Mouse (Mus musculus): ENCODE data around the gene Ypel5.

The Ypel5 gene

DNA sequence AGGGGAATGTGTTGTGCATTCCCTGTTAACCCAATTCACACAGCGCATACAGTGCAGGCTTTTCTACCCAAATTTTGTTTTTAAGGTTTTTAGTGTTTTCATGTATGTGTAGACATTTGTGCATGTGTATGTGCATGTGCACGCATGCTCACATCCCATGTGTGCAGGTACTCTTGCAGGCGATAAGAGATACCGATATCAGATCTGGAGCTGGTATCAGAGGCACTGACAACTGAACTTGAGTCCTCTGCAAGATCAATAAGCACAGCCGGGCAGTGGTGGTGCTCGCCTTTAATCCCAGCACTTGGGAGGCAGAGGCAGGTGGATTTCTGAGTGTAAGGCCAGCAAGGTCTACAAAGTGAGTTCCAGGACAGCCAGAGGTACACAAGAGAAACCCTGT is 8.1 kb downstream of the Ypel5 start:
- DNase-seq (ENCODE audit: inconsistent ontology term), result no peak

DNA sequence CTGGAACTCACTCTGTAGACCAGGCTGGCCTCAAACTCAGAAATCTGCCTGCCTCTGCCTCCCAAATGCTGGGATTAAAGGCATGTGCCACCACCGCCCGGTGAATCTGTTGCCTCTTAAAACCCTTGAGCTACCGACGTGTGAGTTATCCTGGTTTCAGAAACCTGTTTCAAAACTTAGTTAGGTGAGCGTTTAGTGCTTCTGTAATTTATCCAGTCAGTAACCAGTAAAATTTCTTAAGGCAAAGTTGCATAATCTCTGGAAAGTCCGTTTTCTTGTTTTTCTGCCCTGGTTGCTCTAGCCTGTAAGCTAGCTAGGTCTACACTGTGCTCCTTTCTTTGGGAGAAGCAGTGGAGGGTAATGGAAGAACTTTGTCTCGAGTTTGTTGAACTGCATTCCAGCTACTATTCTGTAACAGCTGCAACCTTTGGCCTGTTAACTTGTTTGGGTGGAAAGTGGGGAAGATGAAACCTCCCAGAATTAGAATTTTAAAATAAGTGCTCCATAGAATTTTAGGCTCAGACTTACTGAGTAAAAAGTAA is 8.8 kb downstream of the Ypel5 start:
- no peak for DNase-seq (ENCODE audit: inconsistent ontology term)

DNA sequence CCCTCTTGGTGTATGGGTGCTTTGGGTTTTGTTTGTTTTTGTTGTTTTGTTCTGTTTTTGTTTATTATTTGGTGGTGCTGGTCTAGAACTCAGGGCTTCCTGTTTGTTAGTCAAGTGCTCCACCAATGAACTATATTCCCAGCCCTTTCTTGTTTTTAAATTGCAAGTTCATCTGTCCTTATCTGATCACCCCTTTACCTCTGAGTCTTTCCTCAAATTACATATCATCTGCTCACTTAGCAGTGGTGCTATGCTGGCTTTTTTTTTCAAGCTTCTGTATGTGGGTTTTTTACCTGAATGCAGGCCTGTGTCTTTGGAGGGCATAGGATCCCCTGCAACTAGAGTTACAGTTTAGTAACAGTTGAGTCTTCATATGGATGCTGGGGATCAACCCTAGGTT is 9.3 kb downstream of the Ypel5 start:
- no peak for DNase-seq (ENCODE audit: inconsistent ontology term)

DNA sequence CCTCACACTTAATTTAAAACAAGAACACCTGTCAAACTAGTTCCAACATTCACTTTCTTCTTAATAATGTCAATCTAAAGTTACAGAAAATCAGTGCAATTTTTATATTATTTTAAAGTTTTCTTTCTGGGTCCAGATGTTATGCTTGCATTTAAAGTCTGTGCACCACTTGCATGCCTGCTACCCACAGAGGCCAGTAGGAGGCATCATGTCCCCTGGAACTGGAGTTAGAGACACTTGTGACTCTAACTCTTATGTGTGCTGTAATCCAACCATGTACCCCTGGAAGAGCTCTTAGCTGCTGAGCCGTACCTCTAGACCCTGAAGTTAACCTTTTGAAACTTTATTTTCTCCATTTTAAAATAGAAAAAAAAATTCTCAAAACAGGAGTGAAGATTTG is 19.0 kb downstream of the Ypel5 start:
- no peak for DNase-seq (ENCODE audit: inconsistent ontology term)

DNA sequence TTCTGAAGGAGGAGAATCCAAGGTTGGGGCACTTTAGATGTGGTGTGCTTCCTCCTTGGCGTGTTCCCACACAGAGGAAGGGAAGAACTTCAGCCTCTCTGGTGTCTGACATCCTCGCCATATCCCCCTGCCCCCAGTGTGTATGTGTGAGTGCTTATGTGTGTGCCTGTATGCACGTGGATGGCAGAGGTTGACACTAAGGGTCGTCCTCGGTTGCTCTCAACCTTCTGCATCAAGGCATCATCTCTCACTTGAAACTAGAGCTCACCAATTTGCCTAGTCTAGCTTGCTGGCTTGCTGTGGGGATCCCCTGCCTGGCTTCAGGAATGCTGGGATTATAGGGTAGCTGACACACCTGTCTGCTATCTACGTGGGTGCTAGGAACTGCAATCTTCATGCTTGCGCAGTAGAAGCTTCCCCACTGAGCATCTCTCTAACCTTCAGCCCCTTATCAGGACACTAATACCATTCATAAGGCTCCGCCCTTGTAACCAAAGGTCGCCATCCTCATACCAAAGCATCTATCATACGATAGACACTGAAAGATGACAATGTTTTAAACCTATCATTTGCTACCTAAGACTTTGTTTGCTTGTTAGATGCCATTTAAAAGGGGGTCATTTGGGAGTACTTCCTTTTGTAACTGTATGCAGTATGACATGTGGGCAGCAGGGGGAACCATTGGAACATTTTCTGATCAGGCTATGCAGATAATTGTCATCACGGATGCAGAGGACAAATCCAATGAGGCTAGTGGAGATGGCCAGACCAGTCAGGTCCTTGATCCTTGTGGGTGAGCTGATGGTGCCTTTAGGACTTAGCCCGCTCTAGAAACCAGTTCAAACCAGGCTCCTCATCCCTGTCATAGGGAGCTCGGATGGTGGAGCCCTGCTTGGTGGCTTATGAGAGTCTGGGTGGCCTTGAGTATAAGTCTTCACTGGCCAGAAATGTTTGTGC is 21.7 kb downstream of the Ypel5 start:
- DNase-seq (ENCODE audit: inconsistent ontology term), result peak; percentile 51

DNA sequence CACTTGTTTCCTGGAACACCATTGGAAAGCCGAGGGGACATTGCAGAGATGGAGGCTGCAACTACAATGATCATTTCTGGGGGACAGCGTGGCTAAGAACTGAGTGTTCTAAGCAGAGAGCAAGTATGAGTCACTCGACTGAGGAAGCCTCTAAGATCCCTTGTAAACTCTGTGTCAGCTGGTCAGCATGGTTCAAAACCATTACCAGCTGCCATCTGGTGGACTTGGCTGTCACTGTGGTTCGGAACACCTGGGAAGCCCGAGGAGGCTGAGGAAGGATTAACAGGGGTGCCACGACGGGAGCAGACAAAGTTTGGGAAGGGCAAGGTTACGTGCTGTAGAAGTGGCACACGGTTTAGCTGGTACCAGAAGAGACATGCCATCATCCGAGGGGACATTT is 27.0 kb downstream of the Ypel5 start:
- DNase-seq (ENCODE audit: inconsistent ontology term), result no peak

DNA sequence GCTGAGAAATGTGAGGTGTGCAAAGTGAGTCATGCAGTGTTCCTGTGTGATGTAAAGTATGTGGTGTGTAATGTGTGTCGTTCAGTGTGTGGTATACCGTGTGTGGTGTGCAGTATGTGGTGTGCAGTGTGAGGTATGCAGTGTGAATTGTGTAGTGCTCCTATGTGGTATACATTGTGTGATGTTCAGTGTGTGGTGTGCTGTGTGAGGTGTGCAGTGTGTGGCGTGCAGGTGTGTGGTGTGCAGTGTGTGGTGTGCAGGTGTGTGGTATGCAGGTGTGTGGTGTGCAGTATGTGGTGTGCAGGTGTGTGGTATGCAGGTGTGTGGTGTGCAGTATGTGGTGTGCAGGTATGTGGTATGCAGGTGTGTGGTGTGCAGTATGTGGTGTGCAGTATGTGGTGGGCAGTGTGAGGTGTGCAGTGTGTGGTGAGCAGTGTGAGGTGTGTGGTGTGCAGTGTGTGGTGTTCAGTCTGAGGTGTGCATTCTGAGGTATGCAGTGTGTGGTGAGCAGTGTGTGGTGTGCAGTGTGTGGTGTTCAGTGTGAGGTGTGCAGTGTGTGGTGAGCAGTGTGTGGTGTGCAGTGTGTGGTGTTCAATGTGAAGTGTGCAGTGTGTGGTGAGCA is 30.5 kb downstream of the Ypel5 start:
- no peak for DNase-seq (ENCODE audit: inconsistent ontology term)

DNA sequence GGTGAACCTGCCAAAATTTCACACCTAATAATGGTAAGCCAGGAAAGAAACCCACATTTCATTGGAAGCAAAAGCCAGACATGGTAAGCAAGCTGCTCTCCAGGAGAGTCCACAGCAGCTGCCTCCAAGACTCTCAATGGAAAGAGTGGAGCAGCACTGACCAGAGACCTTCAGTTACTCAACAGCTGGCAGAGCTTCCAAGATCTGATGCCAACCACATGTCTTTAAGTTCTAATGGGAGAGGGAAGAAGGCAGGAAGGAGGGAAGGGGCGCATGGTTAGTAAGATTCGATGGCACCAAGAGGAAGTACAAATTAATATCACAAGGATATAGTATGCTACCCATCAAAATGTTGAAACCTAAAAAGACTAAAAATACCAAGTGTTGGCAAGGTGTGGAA is 31.9 kb downstream of the Ypel5 start:
- DNase-seq (ENCODE audit: inconsistent ontology term), result no peak

DNA sequence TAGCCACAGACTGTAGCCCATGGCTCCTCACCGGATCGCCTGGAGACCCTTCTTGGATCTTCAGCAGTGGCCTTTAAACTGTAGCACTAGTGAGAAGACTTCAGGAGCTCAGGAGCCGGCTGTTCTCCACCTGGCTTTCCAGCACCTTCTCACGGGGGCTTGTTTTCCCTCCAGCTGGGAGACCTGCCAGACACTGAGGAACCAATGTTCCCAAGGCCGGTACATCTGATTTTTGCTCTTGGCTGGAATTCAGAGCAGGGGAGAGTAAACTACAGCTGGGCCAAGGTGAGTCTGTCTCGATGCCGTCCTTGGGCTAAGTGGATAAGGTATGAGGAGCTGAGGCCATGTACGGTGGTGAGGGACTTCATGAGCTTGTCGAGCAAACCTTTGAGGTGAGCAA is 42.7 kb downstream of the Ypel5 start:
- no peak for DNase-seq (ENCODE audit: inconsistent ontology term)

DNA sequence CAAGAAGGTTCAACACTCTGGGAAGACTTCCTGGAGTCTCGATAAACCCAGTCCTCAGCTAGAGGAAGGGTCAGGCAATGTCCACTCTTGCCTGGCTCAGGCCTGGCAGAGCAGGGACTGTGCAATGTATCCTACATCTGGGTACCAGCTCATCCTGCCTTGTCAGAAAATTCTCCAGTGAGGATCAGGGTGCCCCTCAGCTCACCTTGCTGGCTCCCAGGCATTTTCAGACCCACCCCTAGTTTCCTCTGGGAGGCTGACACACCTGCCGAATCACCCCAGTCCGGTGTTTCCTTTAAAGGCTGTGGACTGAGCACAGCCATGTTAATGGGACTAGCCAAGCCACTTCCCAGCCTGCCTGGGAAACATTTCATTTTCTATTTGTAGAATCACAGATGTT is 43.9 kb downstream of the Ypel5 start:
- no peak for DNase-seq (ENCODE audit: inconsistent ontology term)

DNA sequence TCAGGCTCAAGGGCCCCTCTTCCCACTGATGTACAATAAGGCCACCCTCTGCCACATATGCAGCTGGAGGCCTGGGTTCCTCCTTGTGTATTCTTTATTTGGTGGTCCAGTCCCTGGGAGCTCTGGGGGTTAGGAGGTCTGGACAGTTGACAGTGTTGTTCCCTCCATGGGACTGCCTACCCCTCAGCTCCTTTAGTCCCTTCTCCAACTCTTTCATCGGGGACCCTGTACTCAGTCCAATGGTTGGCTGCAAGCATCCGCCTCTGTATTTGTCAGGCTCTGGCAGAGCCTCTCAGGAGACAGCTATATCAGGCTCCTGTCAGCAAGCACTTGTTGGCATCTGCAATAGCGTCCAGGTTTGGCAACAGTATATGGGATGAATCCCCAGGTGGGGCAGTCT is 44.8 kb downstream of the Ypel5 start:
- DNase-seq (ENCODE audit: inconsistent ontology term), result no peak

DNA sequence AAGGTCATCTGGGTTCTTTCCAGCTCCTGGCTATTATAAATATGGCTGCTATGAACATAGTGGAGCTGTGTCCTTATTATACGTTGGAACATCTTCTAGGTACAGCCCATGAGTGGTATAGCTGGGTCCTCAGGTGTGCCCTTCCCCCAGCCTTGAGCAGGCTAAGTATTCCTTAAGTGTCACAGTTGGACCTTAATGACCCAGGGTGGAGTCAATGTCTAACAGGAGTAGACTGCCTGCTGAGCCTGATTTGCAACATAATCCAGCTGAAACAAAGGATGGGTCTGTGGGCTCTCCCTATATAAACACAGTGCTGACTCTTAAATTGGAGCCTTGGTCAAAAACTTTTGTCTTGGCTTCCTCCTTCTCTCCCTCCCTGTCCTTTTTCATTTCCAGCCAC is 45.6 kb downstream of the Ypel5 start:
- no peak for DNase-seq (ENCODE audit: inconsistent ontology term)

DNA sequence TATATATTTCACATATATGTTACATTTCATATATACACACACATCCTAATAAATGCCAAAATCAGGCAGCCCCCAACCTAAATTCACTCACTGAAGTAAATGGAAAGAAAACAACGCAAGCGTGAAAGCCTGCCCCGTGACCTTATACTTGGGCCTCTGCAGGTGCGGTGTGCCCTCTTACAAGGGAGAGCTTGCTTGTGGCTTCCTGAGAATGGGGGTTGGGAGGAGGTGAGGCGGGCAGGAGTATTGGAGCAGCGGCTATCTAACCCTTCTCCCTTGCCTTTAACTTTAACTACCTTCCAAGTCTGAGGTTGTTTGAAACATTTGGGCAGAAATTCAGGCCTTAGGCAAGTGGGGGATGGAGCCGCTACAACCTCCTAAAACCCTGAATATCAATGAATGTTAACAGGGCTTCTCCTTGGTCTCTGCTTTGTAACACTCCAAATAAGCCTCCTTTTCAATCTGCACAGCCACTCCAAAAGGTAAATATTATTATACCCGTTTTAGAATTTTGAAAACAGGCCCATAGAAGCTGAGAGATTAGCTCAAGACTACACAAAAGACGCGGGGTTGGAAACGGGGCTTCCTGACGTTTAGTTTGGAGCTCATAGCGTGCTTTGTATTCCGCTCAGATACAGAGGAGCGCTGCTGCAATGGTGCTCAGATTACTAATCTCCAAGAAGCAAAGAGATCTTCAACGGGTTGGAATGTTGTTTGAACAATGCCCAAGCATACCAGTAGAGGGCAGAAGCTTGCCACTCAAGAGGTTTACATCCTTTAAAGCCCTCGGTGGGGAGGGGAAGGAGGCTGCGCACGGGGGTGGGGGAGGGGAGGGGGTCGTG is 53.5 kb downstream of the Ypel5 start:
- DNase-seq (ENCODE audit: inconsistent ontology term), result peak; percentile 59

DNA sequence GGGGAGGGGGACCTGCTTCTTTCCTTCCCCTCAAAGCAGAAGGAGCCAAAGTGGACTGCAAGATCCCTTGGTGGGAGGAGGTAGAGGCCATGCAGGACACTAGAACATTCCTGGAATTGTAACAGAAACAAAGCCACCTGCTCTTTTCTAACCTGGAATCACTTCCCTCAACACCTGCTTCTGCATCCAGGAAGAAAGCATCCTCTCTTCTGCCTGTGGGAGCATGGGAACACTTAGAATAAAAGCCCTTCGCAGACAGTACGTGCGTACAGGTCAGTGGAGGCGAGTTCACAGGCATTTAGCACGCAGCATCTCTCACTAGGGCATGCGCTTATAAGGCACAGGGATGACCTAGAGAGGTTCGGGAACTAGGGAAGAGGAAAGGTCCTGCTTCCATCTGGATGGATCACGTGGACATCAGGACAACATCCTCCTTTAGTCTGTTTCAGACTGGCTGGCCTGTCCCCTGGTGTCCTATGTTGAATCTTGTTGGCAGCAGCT is 54.2 kb downstream of the Ypel5 start:
- DNase-seq (ENCODE audit: inconsistent ontology term), result no peak

DNA sequence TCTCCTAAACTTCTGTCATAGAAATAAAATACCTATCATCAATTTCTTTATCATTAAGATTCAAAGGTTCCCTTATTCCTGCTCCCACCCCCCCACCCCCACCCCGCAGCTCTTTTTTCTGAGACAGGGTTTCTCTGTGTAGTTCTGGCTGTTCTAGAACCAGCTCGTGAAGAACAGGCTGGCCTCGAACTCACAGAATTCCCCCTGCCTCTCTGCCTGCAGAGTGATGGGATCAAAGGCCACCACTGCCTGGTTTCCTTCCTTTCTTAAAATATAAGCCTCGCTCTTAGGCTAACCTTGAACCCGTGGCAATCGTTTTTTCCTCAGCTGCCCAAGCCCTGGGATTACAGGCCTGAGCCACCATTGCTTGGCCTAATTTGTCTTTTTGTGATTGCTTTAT is 55.3 kb downstream of the Ypel5 start:
- no peak for DNase-seq (ENCODE audit: inconsistent ontology term)

DNA sequence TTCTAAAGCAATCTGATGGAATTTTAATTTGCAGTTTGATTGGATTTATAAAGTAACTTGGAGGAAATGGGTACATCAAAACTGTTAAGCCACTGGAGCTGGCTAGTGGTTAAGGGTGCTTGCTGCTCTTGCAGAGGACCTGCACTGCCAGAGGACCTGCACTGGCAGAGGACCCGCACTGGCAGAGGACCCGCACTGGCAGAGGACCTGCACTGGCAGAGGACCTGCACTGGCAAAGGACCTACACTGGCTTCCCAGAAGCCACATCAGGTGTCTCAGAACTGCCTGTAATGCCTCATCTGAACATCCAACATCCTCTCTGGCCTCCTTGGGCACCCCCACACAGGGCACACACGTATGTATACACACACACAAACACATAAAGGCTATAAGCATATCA is 59.3 kb downstream of the Ypel5 start:
- DNase-seq (ENCODE audit: inconsistent ontology term), result no peak

DNA sequence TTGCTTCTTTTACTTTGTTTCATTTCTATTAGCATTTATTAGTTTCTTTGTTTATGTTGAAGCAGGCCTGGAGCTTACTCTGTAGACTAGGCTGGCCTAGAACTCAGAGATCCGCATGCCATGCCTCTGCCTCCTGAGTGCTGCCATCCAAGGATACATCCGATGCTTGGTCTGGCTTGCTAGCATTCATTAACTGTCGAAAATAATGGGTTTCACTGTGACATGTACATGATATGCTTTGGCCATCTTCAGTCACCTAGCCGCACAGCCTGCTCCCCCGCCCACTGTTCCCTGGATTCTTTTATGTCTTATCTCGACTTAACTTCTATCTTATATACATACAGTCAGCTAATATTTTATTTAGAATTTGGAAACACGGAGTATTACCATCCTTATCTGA is 60.8 kb downstream of the Ypel5 start:
- DNase-seq (ENCODE audit: inconsistent ontology term), result no peak

DNA sequence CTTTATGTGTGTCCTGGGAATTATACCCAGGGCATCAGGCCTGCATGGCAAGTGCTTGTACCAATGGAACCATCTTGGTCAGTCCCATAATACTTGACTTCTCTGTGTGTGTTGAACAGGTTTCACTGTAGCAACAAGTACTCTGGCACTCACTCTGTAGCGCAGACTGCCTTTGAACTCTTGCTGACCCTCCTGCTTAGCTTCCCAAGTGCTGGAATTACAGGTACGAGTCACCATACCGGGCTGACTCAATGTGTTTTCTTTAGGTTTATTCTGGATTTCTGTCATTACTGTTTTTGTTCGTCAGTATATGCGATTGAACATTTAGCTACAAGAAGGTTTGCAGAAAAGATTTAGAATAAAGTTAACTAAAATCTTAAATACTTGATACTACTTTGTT is 61.7 kb downstream of the Ypel5 start:
- DNase-seq (ENCODE audit: inconsistent ontology term), result no peak

DNA sequence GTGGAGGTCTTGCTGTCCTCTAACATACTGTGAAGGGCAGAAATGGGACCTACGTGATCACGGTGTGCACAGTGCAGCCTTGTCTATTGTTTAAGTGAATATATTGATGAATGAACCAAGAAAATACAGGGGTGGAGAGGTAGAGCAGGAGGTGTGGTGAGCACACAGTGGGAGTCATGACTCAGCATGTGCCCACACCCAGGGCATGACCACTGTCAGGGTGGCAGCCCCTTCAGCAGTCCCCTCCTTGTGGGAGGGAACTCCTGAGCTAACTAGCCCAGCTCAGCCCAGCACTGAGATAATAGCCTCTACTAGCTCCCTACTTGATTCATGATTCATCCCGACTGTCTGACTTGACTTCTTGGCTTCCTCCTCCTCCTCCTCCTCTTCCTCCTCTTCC is 62.5 kb downstream of the Ypel5 start:
- no peak for DNase-seq (ENCODE audit: inconsistent ontology term)

Data from Muller cell, postnatal 12 days (primary cell).